ENCODE assay signal across 8 mouse cellular contexts in genomic region chr7:27541431-27541830, GRCm38 (mm10). TPM values are rescaled to one million over a fixed set of nuclear protein-coding genes. Genes with fewer than 3 reads are reported as not detected.
A peak's percentile ranks its signal among the peaks of the same experiment; 100 is the strongest.
DNase-seq lines count a peak whose midpoint lies in the region; ATAC-seq lines count a peak whose summit lies in the region.

No protein-coding gene starts in this region.

- peaks cover 32% of the 10 kb centered on the region for H3K4me1 ChIP-seq in heart, embryonic 13.5 days
- H3K4me1 ChIP-seq in intestine, embryonic 15.5 days (replicated peaks): peaks cover 9% of the 10 kb centered on the region; the same call in 1 of the 2 replicates

- intact Hi-C loops in heart, postnatal 36 days (cut with DNase I): no loop called here
- intact Hi-C loops in left cerebral cortex, postnatal 25 days (cut with DNase I): no loop called here

- DNase-seq in heart, postnatal 36 days: no peak
- DNase-seq in frontal cortex, adult 2 months (ENCODE audit: extremely low spot score in 1 of 2, low spot score in 1 of 2): peak; percentile 93 to 94
- peak; percentile 90 to 98 for DNase-seq in left cerebral cortex, postnatal 25 days (ENCODE audit: low spot score in 2 of 2)
- peak; percentile 96 for DNase-seq in naive thymus-derived CD4-positive, alpha-beta T cell, adult 2 months (ENCODE audit: low read depth)
- peak; percentile 93 to 96 for DNase-seq in thymus, postnatal 36 days

- H3K36me3 ChIP-seq in heart, embryonic 13.5 days: peaks cover 38% of the 10 kb centered on the region
- no peaks in the 10 kb centered on the region for H3K36me3 ChIP-seq in intestine, embryonic 15.5 days

- 75% methylated on average over 16 of the region's 16 CpGs for WGBS in heart, embryonic 13.5 days
- WGBS in intestine, embryonic 15.5 days: 84% methylated on average over 16 of the region's 16 CpGs

- H3K27ac ChIP-seq in heart, embryonic 13.5 days (replicated peaks): no peak overlapping the region
- no peak overlapping the region for H3K27ac ChIP-seq in intestine, embryonic 15.5 days

- no peaks in the 10 kb centered on the region for H3K9me3 ChIP-seq in heart, embryonic 13.5 days
- no peaks in the 10 kb centered on the region for H3K9me3 ChIP-seq in intestine, embryonic 15.5 days

- H3K4me3 ChIP-seq in heart, embryonic 13.5 days: peak overlapping the region; percentile 65
- H3K4me3 ChIP-seq in intestine, embryonic 15.5 days (replicated peaks): no peak overlapping the region

- peak overlapping the region; percentile 88 for H3K9ac ChIP-seq in heart, embryonic 13.5 days
- H3K9ac ChIP-seq in intestine, embryonic 15.5 days: no peak overlapping the region

- H3K4me2 ChIP-seq in heart, embryonic 13.5 days: peak overlapping the region; percentile 99; the same call in 1 of the 2 replicates
- H3K4me2 ChIP-seq in intestine, embryonic 15.5 days (replicated peaks): no peak overlapping the region

- no peak; the same call in 1 of the 2 replicates for ATAC-seq in heart, embryonic 13.5 days (ENCODE audit: extremely low read depth, insufficient number of reproducible peaks, low FRiP score, low TSS enrichment)
- peak; percentile 81 for ATAC-seq in activated CD4-positive, CD25-positive, alpha-beta regulatory T cell, adult 4 months
- ATAC-seq in intestine, embryonic 15.5 days: no peak

- no peaks in the 10 kb centered on the region for H3K27me3 ChIP-seq in heart, embryonic 13.5 days (replicated peaks)
- H3K27me3 ChIP-seq in intestine, embryonic 15.5 days (replicated peaks): no peaks in the 10 kb centered on the region

RNA-seq across cellular contexts. Expression of gene Pld3, which starts 11.6 kb away (rescaled TPM):
- 62.5 and 65.9 TPM in 2 replicates for polyA plus RNA-seq in heart, embryonic 13.5 days (2015; fragmentation: Nextera tagmentation; extraction: Ambion mirVana)
- 10 to 100 TPM; 26.0 to 29.0 TPM for total RNA-seq in heart, postnatal 36 days (2021)
- 100 to 1,000 TPM; 149 to 193 TPM for polyA plus RNA-seq in activated CD4-positive, CD25-positive, alpha-beta regulatory T cell, adult 4 months (2017; shearing (Covaris generic))
- polyA plus RNA-seq in frontal cortex, adult 2 months (2012; rRNA removed): 933 and 972 TPM in 2 replicates
- total RNA-seq in left cerebral cortex, postnatal 25 days (2021): 100 to 1,000 TPM; 877 to 885 TPM
- polyA plus RNA-seq in intestine, embryonic 15.5 days (2015; fragmentation: Nextera tagmentation; extraction: Ambion mirVana): 64.5 and 65.0 TPM in 2 replicates

RNA-seq across cellular contexts. Expression of gene 2310022A10Rik, which starts 11.6 kb away (rescaled TPM):
- 30.6 and 34.5 TPM in 2 replicates for polyA plus RNA-seq in heart, embryonic 13.5 days (2015; fragmentation: Nextera tagmentation; extraction: Ambion mirVana)
- total RNA-seq in heart, postnatal 36 days (2021): 10 to 100 TPM; 67.6 to 69.0 TPM
- polyA plus RNA-seq in activated CD4-positive, CD25-positive, alpha-beta regulatory T cell, adult 4 months (2017; shearing (Covaris generic)): 10 to 100 TPM; 14.9 to 18.7 TPM
- 32.0 and 32.3 TPM in 2 replicates for polyA plus RNA-seq in frontal cortex, adult 2 months (2012; rRNA removed)
- 10 to 100 TPM; 26.4 to 27.8 TPM for total RNA-seq in left cerebral cortex, postnatal 25 days (2021)
- 21.7 and 24.1 TPM in 2 replicates for polyA plus RNA-seq in intestine, embryonic 15.5 days (2015; fragmentation: Nextera tagmentation; extraction: Ambion mirVana)

RNA-seq across cellular contexts. Expression of gene Hipk4, which starts 18.4 kb away (rescaled TPM):
- 0.20 and 0.36 TPM in 2 replicates for polyA plus RNA-seq in heart, embryonic 13.5 days (2015; fragmentation: Nextera tagmentation; extraction: Ambion mirVana)
- total RNA-seq in heart, postnatal 36 days (2021): under 1 TPM; 0.14 to 0.17 TPM
- not detected for polyA plus RNA-seq in activated CD4-positive, CD25-positive, alpha-beta regulatory T cell, adult 4 months (2017; shearing (Covaris generic))
- polyA plus RNA-seq in frontal cortex, adult 2 months (2012; rRNA removed): 0.44 and 0.66 TPM in 2 replicates
- under 1 TPM in 1 of 2 experiments, not detected in 1; 0.18 TPM for total RNA-seq in left cerebral cortex, postnatal 25 days (2021)
- 0.35 and 0.54 TPM in 2 replicates for polyA plus RNA-seq in intestine, embryonic 15.5 days (2015; fragmentation: Nextera tagmentation; extraction: Ambion mirVana)

RNA-seq across cellular contexts. Expression of gene Prx, which starts 42.3 kb away (rescaled TPM):
- 2.0 and 2.1 TPM in 2 replicates for polyA plus RNA-seq in heart, embryonic 13.5 days (2015; fragmentation: Nextera tagmentation; extraction: Ambion mirVana)
- under 1 TPM; 0.95 to 0.97 TPM for total RNA-seq in heart, postnatal 36 days (2021)
- under 1 TPM; 0.11 to 0.68 TPM for polyA plus RNA-seq in activated CD4-positive, CD25-positive, alpha-beta regulatory T cell, adult 4 months (2017; shearing (Covaris generic))
- 0.29 and 0.46 TPM in 2 replicates for polyA plus RNA-seq in frontal cortex, adult 2 months (2012; rRNA removed)
- under 1 TPM; 0.32 to 0.62 TPM for total RNA-seq in left cerebral cortex, postnatal 25 days (2021)
- polyA plus RNA-seq in intestine, embryonic 15.5 days (2015; fragmentation: Nextera tagmentation; extraction: Ambion mirVana): 2.7 and 3.2 TPM in 2 replicates

RNA-seq across cellular contexts. Expression of gene Akt2, which starts 49.9 kb away (rescaled TPM):
- 72.7 and 73.4 TPM in 2 replicates for polyA plus RNA-seq in heart, embryonic 13.5 days (2015; fragmentation: Nextera tagmentation; extraction: Ambion mirVana)
- 100 to 1,000 TPM; 172 to 194 TPM for total RNA-seq in heart, postnatal 36 days (2021)
- polyA plus RNA-seq in activated CD4-positive, CD25-positive, alpha-beta regulatory T cell, adult 4 months (2017; shearing (Covaris generic)): 10 to 100 TPM; 43.6 to 48.5 TPM
- 114 and 122 TPM in 2 replicates for polyA plus RNA-seq in frontal cortex, adult 2 months (2012; rRNA removed)
- 100 to 1,000 TPM; 123 to 139 TPM for total RNA-seq in left cerebral cortex, postnatal 25 days (2021)
- 68.4 and 71.1 TPM in 2 replicates for polyA plus RNA-seq in intestine, embryonic 15.5 days (2015; fragmentation: Nextera tagmentation; extraction: Ambion mirVana)

Comparison
In these comparisons a context has a peak if more than half of its experiments do, and no peak if none do; other contexts are left out.
1. DNase-seq: peak in frontal cortex, adult 2 months (2 of 2), left cerebral cortex, postnatal 25 days (2 of 2), naive thymus-derived CD4-positive, alpha-beta T cell, adult 2 months (single experiment) and thymus, postnatal 36 days (2 of 2); none in heart, postnatal 36 days (0 of 2).